Mouse (Mus musculus): ENCODE results near the gene Map3k14.

The Map3k14 gene

DNA sequence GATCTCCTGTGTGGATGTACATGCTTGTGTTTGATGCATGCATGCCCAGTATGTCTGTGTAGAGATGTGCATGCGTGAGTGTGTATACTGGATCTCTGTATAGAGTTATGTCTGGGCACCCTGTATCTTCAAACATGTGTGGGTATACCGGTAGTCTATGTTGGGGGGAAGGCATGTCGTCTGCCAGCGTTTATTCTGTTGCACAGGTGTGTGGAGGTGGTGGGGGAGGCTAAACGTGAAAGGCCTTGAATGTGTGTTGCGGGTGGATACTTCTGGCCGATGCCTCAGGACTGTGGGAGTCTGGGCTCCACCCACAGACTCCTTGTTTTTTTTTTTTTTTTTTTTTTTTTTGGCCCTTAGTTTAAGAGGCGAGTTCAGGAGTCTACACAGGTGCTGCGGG lies 85.9 kb downstream of the Map3k14 start:
- no peak for TF ChIP-seq GATA4 (IDR thresholded peaks at IDR 0.05; ENCODE audit: insufficient replicate concordance, low read length)

DNA sequence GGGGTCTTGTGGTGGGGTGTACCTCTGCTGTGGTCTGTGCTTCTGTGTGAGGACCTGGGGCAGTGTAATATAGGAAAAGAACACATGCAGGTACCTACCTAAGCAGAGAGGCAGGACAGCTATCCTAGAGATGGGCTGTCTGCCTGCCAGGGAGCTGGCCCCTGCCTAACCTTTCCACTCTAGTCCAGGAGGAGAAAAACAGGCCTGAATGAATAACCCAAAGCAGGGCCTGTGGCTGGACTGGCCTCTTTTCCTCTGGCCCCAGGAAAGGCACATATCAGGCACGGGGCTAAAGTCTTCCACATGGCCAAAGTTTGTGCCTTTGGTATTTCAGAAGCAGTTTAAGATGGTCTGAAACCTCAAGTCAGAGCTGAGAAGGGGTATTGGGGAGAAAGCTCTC lies 86.8 kb downstream of the Map3k14 start:
- TF ChIP-seq GATA4 (IDR thresholded peaks at IDR 0.05; ENCODE audit: insufficient replicate concordance, low read length), result no peak

DNA sequence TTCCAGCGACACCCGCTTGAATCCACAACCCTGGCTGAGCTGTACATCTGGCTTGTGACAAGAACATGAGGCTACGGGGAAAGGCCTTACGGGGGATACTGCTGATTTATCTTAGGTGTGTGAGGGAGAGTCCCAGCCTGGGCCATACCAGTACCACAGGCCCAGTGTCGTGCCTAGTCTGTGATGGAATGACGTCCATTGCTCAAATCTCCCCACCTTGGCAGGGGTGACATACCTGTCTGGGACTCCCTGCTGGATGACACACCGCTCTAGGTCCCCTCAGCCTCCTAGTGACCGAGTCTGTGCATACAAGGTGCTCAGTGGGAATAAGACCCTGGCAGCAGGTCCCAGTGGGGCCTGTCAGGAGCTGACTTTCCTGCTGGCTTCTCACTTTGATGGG lies 88.5 kb downstream of the Map3k14 start:
- no peak for TF ChIP-seq GATA4 (IDR thresholded peaks at IDR 0.05; ENCODE audit: insufficient replicate concordance, low read length)

DNA sequence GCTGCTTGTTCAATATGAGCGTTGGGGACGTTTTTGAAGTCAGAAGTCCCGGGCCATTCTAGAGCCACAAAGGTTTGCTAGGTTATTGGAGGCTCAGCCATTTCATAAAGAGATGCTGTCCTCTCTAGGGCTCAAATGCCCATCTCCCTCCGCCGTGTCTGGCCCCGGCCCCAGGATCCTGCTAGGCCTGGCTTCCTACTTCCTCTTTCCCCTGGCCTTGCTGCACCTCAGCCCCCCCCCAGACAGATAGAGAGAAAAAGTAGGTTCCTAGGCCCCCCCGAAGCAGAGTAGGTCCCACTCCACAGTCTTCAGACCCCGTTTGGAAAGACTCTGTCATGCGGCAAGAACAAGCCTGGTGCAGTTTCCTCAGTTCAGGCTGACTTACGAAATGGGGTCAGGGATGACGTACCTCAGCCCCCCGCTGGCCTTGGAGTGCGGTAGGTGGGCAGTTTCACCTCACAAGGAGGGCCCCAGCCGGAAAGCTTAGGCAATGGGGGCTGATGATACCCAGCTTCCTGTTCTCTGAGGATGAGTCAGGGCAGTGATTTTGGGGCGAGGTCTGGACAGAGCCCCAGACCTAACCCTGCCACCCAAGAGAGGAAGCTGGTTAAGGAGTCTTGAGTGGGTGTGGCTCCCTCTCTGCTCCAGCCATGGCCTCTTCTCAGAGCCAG lies 89.3 kb downstream of the Map3k14 start:
- no peak for TF ChIP-seq GATA4 (IDR thresholded peaks at IDR 0.05; ENCODE audit: insufficient replicate concordance, low read length)

DNA sequence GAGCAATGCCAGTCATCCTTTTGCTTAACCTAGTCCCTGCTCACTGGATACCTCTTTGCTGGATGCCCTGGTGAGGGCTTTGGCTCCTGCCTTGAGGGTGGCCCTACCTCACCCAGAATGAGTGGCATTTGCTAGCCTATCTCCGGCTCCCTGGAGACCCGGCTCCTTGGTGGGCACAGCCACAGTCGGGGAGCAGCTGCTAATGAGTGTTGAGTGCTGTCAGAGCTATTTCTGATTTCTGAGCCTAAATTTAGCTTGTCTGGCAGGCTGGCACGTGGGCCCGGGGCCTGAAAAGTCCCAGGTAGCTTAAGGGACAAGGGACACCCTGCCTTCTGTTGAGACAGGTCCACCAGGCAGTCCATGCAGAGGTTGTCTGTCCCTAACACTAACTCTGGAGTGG lies 90.1 kb downstream of the Map3k14 start:
- no peak for TF ChIP-seq GATA4 (IDR thresholded peaks at IDR 0.05; ENCODE audit: insufficient replicate concordance, low read length)

DNA sequence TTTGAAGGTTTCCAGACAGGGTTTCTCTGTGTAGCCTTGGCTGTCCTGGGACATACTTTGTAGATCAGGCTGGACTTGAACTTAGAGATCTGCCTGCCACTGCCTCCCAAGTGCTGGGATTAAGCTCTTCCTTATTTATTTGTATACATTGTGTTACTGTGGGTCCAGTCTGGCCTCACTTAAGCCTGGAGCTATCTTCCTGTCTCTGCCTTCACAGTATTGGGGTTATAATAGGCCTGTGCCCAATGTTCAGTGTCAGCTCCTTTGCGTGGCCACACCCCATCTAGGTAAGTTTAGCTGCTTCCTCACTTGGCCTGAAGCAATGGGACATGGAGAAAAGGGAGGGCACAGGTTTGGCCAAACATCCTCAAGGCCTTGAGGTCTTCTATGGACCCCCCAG lies 90.8 kb downstream of the Map3k14 start:
- TF ChIP-seq GATA4 (IDR thresholded peaks at IDR 0.05; ENCODE audit: insufficient replicate concordance, low read length), result no peak

DNA sequence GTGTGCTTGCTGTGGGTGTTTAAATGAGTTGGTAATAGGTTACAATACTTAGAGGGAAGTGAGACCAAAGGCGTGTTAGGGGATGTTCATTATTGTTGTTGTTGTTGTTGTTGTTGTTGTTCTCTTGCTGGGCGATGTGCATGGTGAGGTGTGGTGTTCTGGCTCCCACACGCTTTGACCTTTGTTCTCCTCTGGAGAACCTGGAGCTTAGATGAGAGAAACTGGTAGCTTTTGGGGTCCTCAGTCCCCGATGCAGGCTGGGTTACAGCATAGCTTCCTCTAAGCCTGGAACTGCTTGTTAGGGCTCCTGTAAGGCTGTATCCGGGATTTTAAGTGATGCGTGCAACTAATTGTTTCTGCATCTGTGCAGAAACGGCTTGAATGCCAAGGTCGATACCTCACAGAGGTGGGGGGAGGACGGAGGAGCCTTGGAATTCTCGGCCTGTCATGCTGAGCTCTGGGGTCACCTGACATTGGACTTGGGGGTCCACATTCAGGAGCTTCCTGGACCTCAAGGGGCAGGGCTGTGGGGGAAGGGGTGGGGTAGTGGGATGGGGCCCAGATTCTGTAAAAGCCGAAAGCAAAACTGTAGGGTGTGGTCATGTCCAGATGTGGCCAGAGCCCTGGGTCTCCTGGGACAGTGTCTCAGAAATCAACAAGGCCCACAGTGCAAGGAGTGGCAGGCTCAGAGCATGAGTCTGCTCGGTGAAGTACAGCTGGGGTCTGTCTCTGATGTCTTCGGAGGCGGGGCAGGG lies 91.4 kb downstream of the Map3k14 start:
- TF ChIP-seq GATA4 (IDR thresholded peaks at IDR 0.05; ENCODE audit: insufficient replicate concordance, low read length), result no peak

DNA sequence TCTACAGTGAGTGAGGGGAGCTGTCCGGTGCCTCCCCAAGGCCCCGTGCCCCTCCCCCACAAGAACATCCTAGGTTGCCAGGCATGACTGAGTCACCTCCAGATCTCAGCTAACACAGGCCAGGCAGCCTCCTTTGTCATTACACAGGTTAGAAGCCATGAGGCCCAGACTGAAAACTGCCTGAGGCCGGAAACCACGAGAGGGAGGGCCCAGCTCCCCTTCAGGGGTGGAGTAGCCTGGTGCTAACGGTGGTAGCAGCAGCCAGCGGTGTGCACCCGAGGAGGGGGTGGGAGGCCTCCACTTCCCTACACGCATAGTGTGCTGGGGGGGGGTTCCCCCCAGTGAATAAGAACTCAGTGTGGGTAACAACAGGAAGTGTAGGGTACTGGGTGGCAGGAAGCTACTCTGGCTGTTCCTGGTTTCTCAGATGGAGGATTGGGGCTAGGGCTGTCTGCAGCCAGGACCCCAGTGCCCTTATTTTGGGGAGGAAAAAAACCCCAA lies 92.3 kb downstream of the Map3k14 start:
- TF ChIP-seq GATA4 (IDR thresholded peaks at IDR 0.05; ENCODE audit: insufficient replicate concordance, low read length), result no peak

DNA sequence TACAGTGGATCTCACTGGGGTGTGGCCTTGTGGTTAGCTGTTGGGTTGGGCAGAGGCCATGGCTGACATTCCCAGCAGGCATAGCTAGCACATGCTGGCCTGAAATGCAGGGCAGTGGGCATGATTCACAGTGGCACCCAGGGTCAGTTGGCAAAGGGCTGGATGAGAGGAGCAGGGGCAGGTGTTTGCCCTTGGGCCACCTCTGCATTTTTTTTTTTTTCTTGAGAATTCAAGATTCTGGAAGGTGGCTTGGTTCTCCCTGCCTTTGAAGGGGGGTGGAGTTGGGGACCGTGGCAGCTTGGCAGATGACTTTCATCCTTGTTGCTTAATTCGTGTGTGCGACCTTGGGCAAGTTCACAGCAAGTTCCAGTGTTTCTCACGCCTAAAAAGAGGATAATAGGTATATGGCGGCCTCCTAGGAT lies 92.8 kb downstream of the Map3k14 start:
- TF ChIP-seq GATA4 (IDR thresholded peaks at IDR 0.05; ENCODE audit: insufficient replicate concordance, low read length), result no peak

DNA sequence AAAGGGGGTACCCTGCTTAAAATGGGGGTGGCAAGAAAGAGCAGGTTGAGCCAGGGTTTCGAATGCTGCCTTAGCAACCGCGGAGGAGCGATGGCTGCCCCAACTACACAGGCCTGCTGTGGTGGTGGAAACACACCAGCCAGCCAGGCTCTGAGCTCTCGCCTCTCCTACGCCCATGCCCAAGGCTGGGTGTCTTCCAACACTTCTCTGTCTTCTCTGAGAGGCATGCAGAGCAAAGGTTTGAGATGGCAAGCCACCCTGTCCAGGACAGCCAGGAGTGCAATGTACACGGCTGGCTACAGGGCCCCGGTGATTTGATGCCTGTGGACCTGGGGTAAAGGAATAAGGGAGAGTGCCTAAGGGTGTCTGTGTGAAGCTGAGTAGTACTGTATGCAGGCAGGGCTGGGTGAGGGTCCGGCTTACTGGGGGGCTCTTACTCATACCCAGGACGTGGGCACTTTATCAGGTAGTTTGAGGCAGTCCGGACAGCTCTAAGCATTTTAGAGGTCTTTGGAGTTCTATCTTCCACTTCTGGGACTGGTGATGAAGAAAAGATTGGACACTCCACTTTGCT lies 93.4 kb downstream of the Map3k14 start:
- TF ChIP-seq GATA4 (IDR thresholded peaks at IDR 0.05; ENCODE audit: insufficient replicate concordance, low read length), result no peak

DNA sequence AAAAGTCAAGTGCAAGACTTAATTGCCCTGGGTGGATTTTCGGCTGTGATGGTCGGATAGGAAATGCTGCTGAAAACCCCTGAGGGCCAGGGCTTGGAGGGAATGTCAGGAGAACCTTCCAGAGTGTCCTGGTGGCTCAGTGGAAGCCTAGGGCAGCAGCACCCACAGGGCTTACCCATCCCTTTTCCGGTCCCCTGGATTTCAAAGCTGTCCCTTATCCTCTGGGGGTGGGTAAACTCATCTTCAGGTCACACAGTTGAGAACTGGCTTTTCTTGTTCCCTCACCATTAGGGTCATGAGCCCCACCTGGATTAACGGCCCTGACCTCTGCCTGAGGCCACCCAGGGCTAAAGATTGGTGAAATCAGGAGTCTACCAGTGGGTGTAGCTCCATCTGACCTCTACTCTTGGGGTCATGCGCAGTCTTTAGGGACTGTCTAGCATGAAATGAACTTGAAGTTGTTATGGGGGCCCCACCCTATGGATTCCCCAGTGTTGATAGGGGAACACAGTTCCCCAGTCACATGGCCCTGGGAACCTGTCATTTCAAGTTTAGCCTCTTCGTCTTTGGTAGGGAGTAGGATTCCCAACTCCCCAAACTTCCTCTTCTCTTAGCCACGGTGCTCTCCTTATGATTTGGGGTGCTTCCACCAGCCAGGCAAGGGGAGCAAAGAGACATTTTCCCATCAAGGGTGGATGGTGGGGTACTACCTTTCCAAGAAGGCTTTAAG lies 94.1 kb downstream of the Map3k14 start:
- no peak for TF ChIP-seq GATA4 (IDR thresholded peaks at IDR 0.05; ENCODE audit: insufficient replicate concordance, low read length)

DNA sequence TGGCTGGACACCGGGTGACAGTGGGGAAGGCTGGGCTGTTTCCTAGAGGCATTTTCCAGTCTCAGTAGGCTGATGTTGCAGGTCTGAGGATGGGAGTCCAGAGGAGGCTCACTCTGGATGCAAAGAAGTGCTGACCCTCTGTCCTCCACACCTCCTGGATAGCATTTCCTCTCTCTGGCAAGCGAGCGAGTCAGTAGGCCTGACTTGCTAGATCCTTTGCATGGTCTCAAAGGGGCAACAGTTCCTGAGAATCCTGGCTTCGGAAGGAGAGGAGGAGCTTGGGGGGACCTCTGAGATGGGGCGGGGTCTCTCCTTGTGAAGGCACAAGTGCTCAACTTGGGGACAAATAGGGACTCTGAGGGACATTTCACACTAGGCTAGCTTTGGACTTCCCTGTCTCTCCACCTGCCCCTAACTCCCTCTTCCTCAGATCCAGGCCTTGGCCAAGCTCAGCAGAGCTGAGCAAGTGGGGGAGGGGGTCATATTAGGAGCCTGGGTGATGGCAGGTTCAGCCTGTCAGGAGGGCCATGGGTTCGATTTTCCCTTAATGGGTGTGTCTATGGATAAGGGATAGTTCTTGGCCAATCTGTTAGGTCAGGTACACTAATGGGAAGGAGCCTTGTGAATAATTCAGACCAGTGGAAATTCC lies 94.8 kb downstream of the Map3k14 start:
- no peak for TF ChIP-seq GATA4 (IDR thresholded peaks at IDR 0.05; ENCODE audit: insufficient replicate concordance, low read length)

DNA sequence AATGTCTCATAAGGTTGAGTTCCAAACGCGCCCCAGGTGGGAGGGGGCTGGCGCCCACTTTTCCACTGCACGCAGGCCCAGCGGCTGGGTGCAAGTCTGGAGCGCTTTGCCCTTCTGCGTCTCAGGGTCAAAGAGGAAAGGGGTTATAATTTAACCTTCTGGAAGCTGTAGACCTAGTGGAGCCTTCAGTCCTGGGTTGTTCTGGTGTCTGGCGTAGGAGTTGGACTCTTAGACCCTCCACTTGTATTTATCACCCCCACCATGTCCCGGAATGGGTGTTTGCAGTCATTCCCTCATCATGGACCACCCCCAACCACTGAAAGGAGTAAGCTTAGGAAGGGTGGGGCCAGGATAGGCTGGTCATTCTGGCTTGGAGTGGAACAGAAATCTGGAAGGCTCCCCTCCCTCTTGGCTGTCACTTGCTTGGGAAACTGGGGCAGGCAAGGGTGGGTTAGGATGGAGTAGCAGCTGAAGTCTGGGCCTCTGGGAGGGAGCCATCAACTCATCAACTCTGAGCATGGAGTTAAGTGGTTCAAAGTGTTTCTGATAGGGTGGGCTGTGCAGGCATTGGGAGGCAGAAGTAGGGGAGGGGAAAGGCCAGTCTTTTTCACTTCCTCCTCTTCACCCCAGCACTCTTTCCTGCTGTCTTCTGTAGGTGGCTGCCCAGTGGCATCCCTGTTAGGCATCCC lies 95.4 kb downstream of the Map3k14 start:
- TF ChIP-seq GATA4 (IDR thresholded peaks at IDR 0.05; ENCODE audit: insufficient replicate concordance, low read length), result no peak

DNA sequence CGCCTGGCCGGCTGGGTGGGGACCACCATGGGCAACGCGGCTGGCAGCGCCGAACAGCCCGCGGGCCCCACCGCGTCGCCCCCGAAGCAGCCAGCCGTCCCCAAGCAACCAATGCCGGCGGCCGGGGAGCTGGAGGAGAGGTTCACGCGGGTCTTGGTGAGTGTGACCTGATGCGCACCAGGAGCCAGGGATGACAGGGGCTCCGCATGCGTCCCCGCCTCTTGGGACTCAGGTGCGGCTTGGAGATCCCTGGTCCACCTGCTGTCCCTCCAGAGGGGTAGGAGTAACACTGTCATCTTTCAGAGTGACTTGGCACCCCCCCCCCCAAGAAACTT lies 96.0 kb downstream of the Map3k14 start:
- no peak for TF ChIP-seq GATA4 (IDR thresholded peaks at IDR 0.05; ENCODE audit: insufficient replicate concordance, low read length)

Data from liver, adult (tissue).